Mouse (Mus musculus): ENCODE results near the gene Slx4ip.

- no peak for TF ChIP-seq CTCF (IDR thresholded peaks at IDR 0.05; ENCODE audit: borderline replicate concordance, insufficient read depth, low read depth, low read length)
- no peak for TF ChIP-seq POLR2A (IDR thresholded peaks at IDR 0.05; ENCODE audit: borderline replicate concordance, insufficient read depth, low read length)
Observed at GRCm38 (mm10) chr2:136909298-136909697, 18.3 kb downstream of the Slx4ip start.
